Mouse (Mus musculus): ENCODE results near the gene C1galt1.

C1galt1 gene

GRCm38 (mm10) chr6:7859161-7859560, 14.5 kb downstream of the C1galt1 start:
- DNase-seq (ENCODE audit: low read depth) = no peak

- no peak for DNase-seq (ENCODE audit: low read depth)
Measured at GRCm38 (mm10) chr6:7861033-7861432, 16.4 kb downstream of the C1galt1 start.

DNA sequence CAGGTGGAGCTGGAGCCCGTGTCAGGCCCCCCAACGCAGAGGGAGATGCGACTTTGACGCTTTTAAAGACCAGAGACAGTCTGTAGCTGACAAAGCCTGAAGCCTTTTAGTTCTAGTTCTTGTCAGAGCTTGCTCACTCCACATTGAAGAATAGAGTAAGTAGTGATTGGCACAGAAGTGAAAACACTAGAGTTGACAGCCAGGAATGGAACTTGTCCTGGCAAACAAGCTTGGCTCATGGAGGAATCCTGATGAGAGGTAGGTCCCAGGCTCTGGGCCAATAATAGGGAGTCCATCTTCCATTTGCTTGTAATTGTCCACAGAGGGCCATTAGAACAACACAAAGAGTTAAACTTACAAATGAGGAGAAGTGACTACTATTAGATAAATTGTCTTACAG, 18.7 kb downstream of the C1galt1 start:
- DNase-seq (ENCODE audit: low read depth) = no peak

GRCm38 (mm10) chr6:7876836-7877235, 32.2 kb downstream of the C1galt1 start:
- DNase-seq (ENCODE audit: low read depth) = no peak

GRCm38 (mm10) chr6:7881595-7882128, 37.0 kb downstream of the C1galt1 start:
- no peak for DNase-seq (ENCODE audit: low read depth)

GRCm38 (mm10) chr6:7882520-7882919, 37.9 kb downstream of the C1galt1 start:
- no peak for DNase-seq (ENCODE audit: low read depth)

DNA sequence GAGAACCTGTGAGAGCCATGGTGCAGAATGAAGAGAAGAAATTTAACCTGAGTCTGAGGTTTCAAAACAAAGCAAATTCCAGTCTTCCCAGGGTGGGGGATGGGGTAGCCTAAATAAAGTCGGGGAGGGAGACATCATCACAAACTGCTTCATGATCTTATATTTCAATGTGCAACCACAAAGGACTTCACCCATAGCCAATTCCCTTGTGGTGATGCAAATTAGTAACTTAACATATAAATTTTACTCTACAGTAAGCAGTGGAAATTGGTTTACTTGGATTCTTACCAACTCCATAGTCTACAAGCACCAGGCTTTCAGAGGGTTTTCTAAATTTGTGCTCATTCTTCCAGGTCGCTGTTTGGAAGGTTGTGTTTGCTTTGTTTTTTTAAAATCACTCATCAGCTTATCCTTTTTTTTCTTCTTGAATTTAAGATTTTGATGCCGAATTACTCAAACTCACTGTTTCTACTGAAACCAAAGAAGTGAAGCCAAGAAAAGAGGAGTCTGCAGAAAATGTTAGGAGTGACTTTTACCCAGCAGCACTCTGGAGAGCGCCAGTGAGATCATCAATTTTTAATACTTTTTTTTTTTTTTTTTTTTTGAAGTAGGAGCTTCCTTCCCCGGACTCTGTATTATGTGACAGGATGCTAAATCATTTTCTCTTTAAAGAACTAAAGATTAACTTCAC, 41.5 kb downstream of the C1galt1 start:
- no peak for DNase-seq (ENCODE audit: low read depth)

DNA sequence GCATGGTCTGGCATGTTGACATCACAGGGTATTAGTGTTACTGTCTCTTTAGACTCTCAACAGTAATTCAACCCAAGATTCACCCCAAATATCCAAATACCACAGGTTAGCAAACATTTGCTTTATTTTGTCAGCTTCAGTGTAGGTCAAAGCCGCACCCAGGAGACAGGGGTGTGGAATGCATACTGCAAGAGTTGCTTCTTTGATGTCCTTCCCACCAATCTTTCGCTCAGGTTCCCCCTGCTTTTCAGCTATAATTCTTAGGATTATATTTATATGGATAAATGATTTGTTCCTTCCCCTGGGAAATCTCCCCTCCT, 42.0 kb downstream of the C1galt1 start:
- DNase-seq (ENCODE audit: low read depth) = no peak

DNA sequence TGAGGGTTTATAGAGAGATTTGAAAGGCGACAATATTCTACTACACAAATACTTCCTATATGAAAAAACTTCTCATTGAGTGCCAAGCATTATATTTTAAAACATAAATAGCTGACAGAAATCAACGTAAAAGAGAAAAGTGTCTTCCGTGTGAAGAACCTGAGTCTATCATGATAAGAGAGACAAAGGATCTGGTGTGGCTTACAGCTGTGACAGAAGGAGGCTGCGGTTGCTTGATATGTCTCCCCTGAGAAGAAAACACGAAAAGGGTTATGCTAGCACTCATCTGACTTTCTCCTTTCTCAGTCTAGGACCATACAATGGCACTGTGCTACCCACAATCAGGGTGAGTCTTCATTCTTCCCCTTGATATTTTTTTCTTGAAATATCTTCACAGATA, 51.7 kb downstream of the C1galt1 start:
- no peak for DNase-seq (ENCODE audit: low read depth)

DNA sequence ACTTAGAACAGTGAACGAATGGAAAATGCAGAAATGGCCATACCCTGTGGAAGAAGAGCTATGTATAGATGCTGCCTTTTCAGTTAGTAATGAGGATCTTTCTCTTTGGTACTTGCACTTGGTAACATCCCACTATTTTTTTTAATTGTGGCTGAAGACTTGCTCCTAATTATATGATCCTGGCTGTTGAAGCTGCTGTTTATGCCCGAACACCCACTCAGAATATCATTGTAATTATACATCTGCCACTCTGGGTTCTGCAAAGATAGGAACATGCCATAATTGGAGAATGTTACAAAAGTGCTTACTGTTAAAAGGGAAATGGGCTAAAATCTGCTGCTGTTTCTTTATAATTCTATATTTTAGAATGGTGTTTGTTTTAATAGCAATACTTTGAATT, 67.4 kb downstream of the C1galt1 start:
- DNase-seq (ENCODE audit: low read depth) = no peak
